Mouse (Mus musculus) cortical plate, adult 2 months (tissue): Measurements from ENCODE around the gene Rassf8.

Experiments used
- CTCF ChIP-seq: fragments of 200-500 bp; IDR thresholded peaks from 2 replicates; pipeline ENCODE4 v1.5.1; 2011; ENCODE audit warnings: mild to moderate bottlenecking, control low read depth, low read length; ENCODE audit not compliant: insufficient read depth; ENCODE audit errors: extremely low read depth
- POLR2A ChIP-seq: fragments of 200-500 bp; IDR thresholded peaks from 2 replicates; pipeline ENCODE4 v1.6.1; 2011; ENCODE audit warnings: mild to moderate bottlenecking, low read length, control low read depth; ENCODE audit not compliant: insufficient read depth; ENCODE audit errors: extremely low read depth

- no peak for TF ChIP-seq POLR2A
- no peak for TF ChIP-seq CTCF
Measured at GRCm38 (mm10) chr6:145826305-145826704, 79.8 kb downstream of the Rassf8 start.
